Mouse (Mus musculus) ES-E14 (cell line): ENCODE data around the gene Itpr1.

ENCODE experiments used
- HCFC1 ChIP-seq: IDR thresholded peaks from 2 replicates; pipeline ENCODE4 v1.6.1; 2012; ENCODE audit warnings: low read length, inconsistent platforms, borderline replicate concordance; ENCODE audit not compliant: insufficient read depth
- MAFK ChIP-seq: IDR thresholded peaks from 2 replicates; pipeline ENCODE4 v1.6.1; 2014; ENCODE audit warnings: mild to moderate bottlenecking, low read depth, low read length, inconsistent platforms; ENCODE audit not compliant: insufficient read depth

DNA sequence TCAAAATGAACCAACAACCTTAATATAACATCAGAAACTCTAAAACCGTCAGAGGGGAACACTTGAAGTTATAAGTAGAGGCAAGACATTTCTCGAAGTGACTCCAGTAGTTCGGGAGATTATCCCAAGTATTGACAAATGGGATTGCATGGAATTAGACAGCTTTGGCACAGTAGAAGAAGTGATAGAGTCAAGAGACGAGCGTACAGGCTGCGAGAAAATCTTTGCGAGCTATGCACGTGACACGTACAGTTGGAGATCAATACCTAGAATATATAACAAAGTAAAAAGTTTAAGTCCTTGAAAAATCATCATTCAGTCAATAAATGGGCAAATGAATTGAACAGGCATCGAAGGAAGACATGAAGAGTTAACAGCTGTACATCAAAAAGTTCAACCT is 112.5 kb downstream of the Itpr1 start:
- TF ChIP-seq MAFK (no peak), HCFC1 (no peak)
